Mouse (Mus musculus): ENCODE measurements at regions not wholly inside any gene's neighbourhood (a gene's known extent, or its start where the extent isn't known, plus 50 kb on each side); places are given as distances from the start of the nearest gene placed in this dataset.

- no peak for DNase-seq (ENCODE audit: low spot score)
Observed at GRCm38 (mm10) chr4:142775023-142775422, 437.8 kb downstream of the Prdm2 start.

DNA sequence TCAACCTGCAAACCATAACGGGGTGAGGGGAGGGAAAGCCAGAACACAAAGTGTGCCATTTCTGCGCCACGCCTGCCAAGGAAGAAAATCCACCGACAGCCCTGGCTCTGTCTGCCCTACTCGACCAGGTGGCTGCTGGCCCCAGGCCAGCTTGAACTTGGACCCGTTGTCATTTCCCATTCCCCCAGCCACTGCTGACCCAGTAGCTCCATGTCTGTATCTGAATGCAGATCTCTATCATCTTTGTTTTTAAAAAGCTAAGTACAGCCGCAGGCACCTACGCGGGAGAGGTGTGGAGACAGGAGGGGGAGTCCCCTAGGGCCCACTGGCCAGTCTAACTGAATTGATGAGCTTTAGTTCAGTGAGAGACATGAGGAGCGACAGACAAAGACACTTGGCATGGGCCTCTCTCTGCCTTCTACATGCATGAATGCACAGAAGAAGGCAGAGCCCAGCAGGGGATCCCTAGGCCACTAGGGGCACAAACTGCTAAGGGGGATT, 439.1 kb downstream of the Prdm2 start:
- no peak for DNase-seq (ENCODE audit: low spot score)

DNA sequence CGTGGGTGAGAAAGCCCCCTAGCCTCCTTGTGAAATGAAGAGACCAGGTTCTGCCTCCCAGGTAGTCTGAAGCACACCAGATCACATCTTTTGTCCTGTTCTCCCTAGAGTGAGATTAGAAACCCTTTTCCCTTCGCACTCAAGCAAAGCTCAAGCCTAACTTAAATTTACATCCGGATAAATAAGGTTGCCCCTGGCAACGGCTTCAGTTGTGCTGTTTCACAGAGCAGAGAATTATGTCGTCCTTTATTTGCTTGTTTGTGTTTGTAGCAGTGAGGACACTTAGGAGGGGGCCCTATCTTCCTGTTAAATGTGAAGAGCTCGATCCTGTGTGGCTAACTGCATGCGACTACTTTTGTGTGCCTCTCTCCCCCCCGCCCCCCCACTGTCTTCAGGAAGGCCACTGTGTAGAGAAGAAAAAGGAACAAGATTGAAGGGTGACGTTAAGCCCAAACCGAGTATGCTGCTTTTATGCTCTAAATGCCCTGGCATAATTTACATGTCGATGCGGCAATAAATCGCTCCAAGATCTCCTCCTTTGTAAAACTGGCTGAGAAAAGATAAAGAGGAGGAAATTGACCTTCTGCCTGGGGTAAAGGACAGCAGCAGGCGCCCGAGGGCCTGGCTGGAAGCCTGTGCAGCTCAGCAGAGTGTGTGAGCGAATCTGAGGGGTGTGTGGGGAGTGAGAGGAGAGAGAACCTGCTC, 439.9 kb downstream of the Prdm2 start:
- no peak for DNase-seq (ENCODE audit: low spot score)

DNA sequence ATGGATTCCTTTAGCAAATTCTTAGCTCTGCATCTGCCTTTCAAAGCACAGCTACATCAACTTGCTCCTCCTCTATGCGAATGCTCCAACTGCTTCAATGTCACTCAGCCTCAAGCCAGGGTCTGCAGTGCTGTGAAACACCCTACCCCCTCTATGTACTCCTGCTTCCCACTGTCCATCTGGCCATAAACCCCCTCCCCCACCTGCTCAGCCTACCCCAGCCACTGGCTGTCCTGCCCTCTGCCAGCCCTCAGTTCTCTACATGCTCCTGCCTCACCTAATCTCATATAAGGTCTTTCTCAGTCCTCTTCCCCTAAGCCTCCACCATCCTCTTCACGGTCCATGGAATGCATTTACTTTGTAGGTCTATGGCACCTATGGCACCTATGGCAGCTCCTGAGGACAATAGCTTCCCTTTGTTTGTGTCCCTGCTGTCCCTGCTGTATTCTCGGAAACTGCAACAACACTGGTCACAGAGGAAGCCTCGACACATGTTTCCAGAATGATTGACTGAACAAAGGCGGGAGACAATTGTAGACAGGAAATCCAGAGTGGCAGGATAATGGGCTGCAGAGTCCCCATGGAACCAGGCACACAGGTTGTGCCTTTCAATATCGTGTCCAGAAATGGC, 441.2 kb downstream of the Prdm2 start:
- DNase-seq (ENCODE audit: low spot score), result no peak

GRCm38 (mm10) chr4:142770177-142770576, 442.6 kb downstream of the Prdm2 start:
- no peak for DNase-seq (ENCODE audit: low spot score)

DNA sequence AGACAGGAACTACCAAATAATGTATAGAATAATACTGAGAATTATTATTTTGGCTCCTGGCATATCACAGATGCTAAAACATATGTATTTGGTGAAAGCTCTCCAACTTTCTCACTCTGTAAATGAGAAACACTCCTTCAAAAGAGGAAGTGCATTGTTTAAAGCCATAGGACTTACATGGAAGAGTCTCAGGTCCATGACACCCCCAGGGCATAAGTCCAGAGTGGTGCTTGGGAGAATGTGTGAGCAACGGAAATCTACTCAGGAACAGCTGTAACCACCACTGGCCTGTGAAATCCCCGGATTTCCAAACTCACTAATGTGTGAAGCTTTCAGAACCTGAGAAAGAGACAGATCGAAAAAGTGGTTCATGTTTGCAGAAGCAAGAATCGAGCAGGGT, 445.1 kb downstream of the Prdm2 start:
- no peak for DNase-seq (ENCODE audit: low spot score)

DNA sequence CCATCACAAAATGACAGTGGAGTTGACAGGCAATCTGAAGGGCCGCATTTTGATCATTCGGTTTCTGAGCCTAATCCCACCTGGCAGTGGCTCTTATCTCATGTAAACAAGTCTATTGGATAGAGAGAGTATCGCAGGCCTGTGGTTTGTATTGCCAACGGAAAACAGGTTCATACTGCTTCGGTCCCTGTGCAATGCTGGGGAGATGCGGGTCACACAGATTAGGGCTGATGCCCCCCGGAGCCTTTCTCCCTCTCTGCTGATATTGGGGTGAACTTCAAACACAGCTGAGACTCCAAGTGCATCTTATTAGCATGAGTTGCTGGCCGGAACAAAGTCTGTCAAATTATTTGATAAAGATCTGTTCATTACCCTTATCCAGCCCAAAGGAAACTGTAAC, 451.2 kb downstream of the Prdm2 start:
- no peak for DNase-seq (ENCODE audit: low spot score)

- no peak for DNase-seq (ENCODE audit: low spot score)
Observed at GRCm38 (mm10) chr4:142758102-142758501, 454.7 kb downstream of the Prdm2 start.

DNA sequence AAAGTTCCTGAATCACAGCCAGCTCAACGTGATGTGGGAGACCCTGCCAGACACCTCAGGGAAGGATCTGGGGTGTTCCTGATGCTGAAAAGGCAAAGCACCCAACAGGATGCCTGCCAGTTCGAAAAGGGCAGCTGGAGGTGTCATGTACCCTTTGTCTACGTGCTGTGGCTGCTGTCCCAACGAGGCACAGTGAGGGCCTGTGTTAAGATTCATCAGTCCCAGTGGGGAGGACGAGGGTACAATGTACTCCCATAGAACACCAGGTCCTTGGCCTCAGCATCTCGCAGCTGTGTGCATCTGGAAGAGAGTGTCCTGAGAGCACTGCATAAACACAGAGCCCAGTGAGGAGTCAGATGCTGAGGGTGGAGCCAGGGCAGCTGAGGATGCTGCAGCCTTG, 456.5 kb downstream of the Prdm2 start:
- peak; percentile 73 for DNase-seq (ENCODE audit: low spot score)

DNA sequence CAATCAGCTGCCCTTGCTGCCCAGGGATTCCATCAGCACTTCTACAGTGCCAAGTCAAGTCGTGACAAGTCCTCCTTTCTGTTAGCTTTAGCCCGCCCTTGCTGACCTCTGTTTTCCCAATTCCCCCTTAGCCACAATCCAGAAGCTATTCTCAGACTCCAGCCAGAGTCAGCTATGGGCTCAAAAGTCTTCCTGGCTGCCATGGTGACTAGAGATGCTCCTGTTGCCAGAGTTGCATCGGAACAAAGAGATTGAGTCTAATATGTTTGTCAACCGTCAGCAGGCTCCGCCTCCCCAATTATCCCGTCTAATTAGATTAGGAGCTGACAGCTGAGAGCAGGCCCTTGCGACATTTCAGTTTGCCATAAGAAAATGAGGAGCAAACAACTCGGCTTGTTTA, 462.9 kb downstream of the Prdm2 start:
- DNase-seq (ENCODE audit: low spot score), result no peak

GRCm38 (mm10) chr4:142723554-142723907, 484.3 kb upstream of the Kazn start:
- no peak for DNase-seq (ENCODE audit: low spot score)

DNA sequence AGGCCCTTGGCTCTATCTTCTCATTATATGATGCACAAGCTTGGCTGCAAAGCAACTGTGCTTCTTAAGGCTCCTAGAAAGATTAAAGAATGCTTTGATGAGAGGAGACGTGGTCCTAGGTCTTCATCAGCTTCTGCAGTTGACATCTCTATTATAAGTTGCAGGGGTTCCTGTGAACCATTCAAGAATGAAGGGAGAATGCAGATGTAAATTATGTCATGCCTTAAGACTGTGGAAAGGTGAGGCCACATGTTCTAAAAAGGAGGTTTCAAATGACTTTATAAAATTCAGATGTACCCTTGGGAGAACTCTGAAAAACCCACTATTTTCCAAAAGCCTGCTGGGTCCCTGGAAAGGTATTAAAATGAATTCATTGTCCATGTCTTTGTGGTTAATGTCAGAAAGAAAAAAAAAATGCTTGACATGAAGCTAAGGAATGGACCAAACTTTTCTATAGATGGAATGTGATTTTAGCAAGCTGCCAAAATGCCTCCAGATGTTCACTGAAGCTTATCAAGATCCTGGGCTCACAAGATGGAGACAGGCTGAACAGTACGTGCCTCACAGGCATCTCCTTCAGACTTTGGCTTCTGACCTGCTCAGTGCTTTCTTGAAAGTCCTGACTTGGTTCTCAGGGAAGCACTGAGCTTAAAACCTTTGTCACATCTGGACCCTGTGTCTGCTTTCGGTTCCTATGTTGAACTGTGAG, 483.8 kb upstream of the Kazn start:
- no peak for DNase-seq (ENCODE audit: low spot score)

GRCm38 (mm10) chr4:142701606-142702005, 462.4 kb upstream of the Kazn start:
- no peak for DNase-seq (ENCODE audit: low spot score)

- no peak for DNase-seq (ENCODE audit: low spot score)
Observed at GRCm38 (mm10) chr4:142694926-142695325, 455.7 kb upstream of the Kazn start.

- no peak for DNase-seq (ENCODE audit: low spot score)
Observed at GRCm38 (mm10) chr4:142688241-142688640, 449.0 kb upstream of the Kazn start.

DNA sequence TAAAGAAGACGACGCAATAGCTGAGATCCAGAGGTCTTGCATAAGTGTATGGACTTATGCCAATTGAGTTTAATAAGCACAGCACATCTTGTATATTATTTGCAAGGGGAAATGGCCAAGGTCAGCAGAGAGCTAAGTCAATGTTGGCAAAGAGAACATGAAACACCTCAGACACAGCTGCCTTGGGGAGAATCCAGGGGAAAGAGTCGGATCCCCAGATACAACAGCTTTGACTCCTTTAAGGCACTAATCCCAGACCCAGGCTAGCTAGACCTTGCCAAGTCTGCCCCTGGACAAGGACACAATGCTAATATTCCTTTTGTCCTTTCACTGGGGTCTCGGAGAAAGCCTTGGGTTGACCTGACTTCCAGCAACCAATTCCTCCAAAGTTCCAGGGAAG, 438.2 kb upstream of the Kazn start:
- no peak for DNase-seq (ENCODE audit: low spot score)

GRCm38 (mm10) chr4:142674641-142675465, 435.7 kb upstream of the Kazn start:
- DNase-seq (ENCODE audit: low spot score), result peak; percentile 48

GRCm38 (mm10) chr4:142671872-142672458, 432.8 kb upstream of the Kazn start:
- DNase-seq (ENCODE audit: low spot score), result no peak

DNA sequence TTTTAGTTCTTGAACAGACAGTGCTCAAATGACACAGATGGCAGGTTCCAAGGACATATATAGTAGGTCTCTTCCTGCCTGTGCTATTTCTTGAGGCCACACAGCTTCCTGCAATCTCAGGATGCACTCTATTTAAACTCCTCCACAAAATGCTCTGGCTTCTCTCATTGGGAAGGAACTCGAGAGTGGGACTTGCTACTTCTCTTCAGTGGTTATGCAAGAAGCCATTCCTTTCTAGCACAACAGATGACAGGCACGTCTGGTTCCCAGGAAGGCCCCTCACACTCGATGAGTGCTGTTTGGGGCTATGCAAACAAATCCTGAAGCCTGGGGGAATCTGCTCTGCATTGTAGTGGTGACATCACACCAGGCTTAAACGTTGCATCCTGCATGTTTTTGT, 425.6 kb upstream of the Kazn start:
- no peak for DNase-seq (ENCODE audit: low spot score)

GRCm38 (mm10) chr4:142658156-142658555, 419.0 kb upstream of the Kazn start:
- DNase-seq (ENCODE audit: low spot score), result no peak

DNA sequence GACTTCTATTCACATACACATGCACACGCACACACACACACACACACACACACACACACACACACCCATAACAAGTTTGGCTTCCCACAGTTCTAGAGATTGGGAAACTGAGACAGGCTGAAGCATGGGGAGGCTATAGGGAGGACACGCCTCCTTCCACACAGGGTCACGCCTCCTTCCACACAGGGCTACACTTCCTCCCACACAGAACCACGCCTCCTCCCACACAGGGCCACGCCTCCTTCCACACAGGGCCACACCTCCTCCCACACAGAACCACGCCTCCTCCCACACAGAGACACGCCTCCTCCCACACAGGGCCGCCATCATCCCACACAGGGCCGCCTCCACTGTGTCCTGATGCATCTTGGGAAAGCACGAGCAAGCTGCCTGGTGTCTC, 401.9 kb upstream of the Kazn start:
- DNase-seq (ENCODE audit: low spot score), result no peak

GRCm38 (mm10) chr4:142639340-142639733, 400.1 kb upstream of the Kazn start:
- no peak for DNase-seq (ENCODE audit: low spot score)
